Mouse (Mus musculus) embryonic facial prominence, embryonic 11.5 days (tissue): Measurements from ENCODE around the gene Rgr. TPM values are rescaled to one million over a fixed set of nuclear protein-coding genes. Genes with fewer than 3 reads are reported as not detected.

Source experiments
- ATAC-seq: fragments of 200-750 bp; cut with Nextera tagmentation; replicated peaks from 2 replicates; pipeline ENCODE4 v1.8.0; 2017; ENCODE audit warnings: low read depth; ENCODE audit not compliant: insufficient number of reproducible peaks, low FRiP score, low TSS enrichment
- DNase-seq: peaks from one replicate; pipeline ENCODE4 v3.0.0-alpha.2; 2015; ENCODE audit warnings: low spot score
- H3K27ac ChIP-seq: fragments of 300-500 bp; sonication (generic); replicated peaks from 2 replicates; pipeline ENCODE4 v1.5.1; 2014; ENCODE audit warnings: mild to moderate bottlenecking, low read depth, low read length, control low read depth
- H3K27me3 ChIP-seq: fragments of 300-500 bp; sonication (generic); 2 replicates; pipeline ENCODE4 v1.6.1; 2014; ENCODE audit warnings: mild to moderate bottlenecking, low read length, moderate library complexity, mixed read lengths; ENCODE audit not compliant: control insufficient read depth, insufficient read depth
- H3K36me3 ChIP-seq: fragments of 300-500 bp; sonication (generic); replicated peaks from 2 replicates; pipeline ENCODE4 v1.6.1; 2014; ENCODE audit warnings: low read depth, mild to moderate bottlenecking, low read length, moderate library complexity, mixed read lengths; ENCODE audit not compliant: control insufficient read depth, insufficient read depth
- H3K4me1 ChIP-seq: fragments of 300-500 bp; sonication (generic); 2 replicates; pipeline ENCODE4 v1.6.1; 2014; ENCODE audit warnings: low read length, mixed read lengths; ENCODE audit not compliant: control insufficient read depth, insufficient read depth
- H3K4me2 ChIP-seq: fragments of 300-500 bp; sonication (generic); 2 replicates; pipeline ENCODE4 v1.6.1; 2014; ENCODE audit warnings: low read depth, mild to moderate bottlenecking, control low read depth, low read length, moderate library complexity
- H3K4me3 ChIP-seq: fragments of 300-500 bp; sonication (generic); 2 replicates; pipeline ENCODE4 v1.5.1; 2014; ENCODE audit warnings: low read depth, low read length, control low read depth
- H3K9ac ChIP-seq: fragments of 300-500 bp; sonication (generic); replicated peaks from 2 replicates; pipeline ENCODE4 v1.6.1; 2014; ENCODE audit warnings: mild to moderate bottlenecking, control low read depth, low read length
- H3K9me3 ChIP-seq: fragments of 300-500 bp; sonication (generic); replicated peaks from 2 replicates; pipeline ENCODE4 v1.6.1; 2016; ENCODE audit warnings: mild to moderate bottlenecking, low read length, inconsistent platforms, mixed read lengths; ENCODE audit not compliant: control insufficient read depth
- WGBS: fragments of 180-500 bp; shearing (Covaris S2); extraction: QIAGEN DNeasy Blood & Tissue Kit; methylation state at CpG from one replicate; pipeline ENCODE4 v1.1.7; 2014; 5-methylcytosine and 5-hydroxymethylcytosine counted together
- polyA plus RNA-seq: library from polyadenylated mRNA; unstranded; fragments of >200 nt; fragmentation: Nextera tagmentation; extraction: Ambion mirVana; gene quantifications from 2 replicates; pipeline ENCODE4 v1.2.1, GENCODE M21; 2014

Rgr gene
- polyA plus RNA-seq: not detected in 2 replicates

- no peaks in the 10 kb centered on the region for H3K9me3 ChIP-seq
- no peaks in the 10 kb centered on the region for H3K27me3 ChIP-seq
- H3K4me3 ChIP-seq: no peak within 1 kb of the TSS
- ATAC-seq (no peak), DNase-seq (no peak)
- WGBS: 47% methylated on average over 1 of the region's 1 CpGs
- H3K9ac ChIP-seq: no peak within 1 kb of the TSS
- H3K36me3 ChIP-seq: no peaks in the 10 kb centered on the region
- H3K4me1 ChIP-seq: no peaks in the 10 kb centered on the region
- H3K4me2 ChIP-seq: no peak within 1 kb of the TSS
- H3K27ac ChIP-seq: no peak within 1 kb of the TSS
These were observed at the start of gene Rgr for GRCm38 (mm10) chr14:37048914-37049410. Rgr (minus strand) TSS chr14:37048964.

- Histone ChIP-seq H3K9ac (no peak within 1 kb of the TSS), H3K9me3 (no peaks in the 10 kb centered on the region), H3K27me3 (peaks cover 3% of the 10 kb centered on the region), H3K27ac (no peak within 1 kb of the TSS), H3K4me2 (peak within 1 kb of the TSS; percentile 60), H3K4me1 (peaks cover 5% of the 10 kb centered on the region), H3K36me3 (no peaks in the 10 kb centered on the region), H3K4me3 (peak within 1 kb of the TSS; percentile 18)
- 0% methylated on average over 28 of the region's 30 CpGs for WGBS
- ATAC-seq: peak; percentile 86
- DNase-seq: peak; percentile 66
These were observed 49.3 kb upstream of the Rgr start, which contains the start of gene Cdhr1 for GRCm38 (mm10) chr14:37097956-37098530. Cdhr1 (minus strand) TSS chr14:37098347.

- Histone ChIP-seq H3K9ac (no peak overlapping the region), H3K4me2 (no peak overlapping the region), H3K27me3 (peaks cover 3% of the 10 kb centered on the region), H3K36me3 (no peaks in the 10 kb centered on the region), H3K4me1 (peaks cover 5% of the 10 kb centered on the region), H3K27ac (no peak overlapping the region), H3K9me3 (no peaks in the 10 kb centered on the region), H3K4me3 (no peak overlapping the region)
- ATAC-seq (no peak), DNase-seq (no peak)
- WGBS: 78% methylated on average over 4 of the region's 4 CpGs
These were observed 46.8 kb upstream of the Rgr start for GRCm38 (mm10) chr14:37095556-37095955.

- 65% methylated on average over 6 of the region's 6 CpGs for WGBS
- H3K27me3 ChIP-seq: peaks cover 3% of the 10 kb centered on the region
These were observed 45.7 kb upstream of the Rgr start for GRCm38 (mm10) chr14:37094436-37094835.

GRCm38 (mm10) chr14:37083755-37084154, 35.0 kb upstream of the Rgr start:
- Histone ChIP-seq H3K27ac (no peak overlapping the region), H3K4me1 (no peaks in the 10 kb centered on the region), H3K4me3 (no peak overlapping the region), H3K4me2 (no peak overlapping the region), H3K9ac (no peak overlapping the region), H3K27me3 (no peaks in the 10 kb centered on the region), H3K9me3 (no peaks in the 10 kb centered on the region), H3K36me3 (no peaks in the 10 kb centered on the region)
- 41% methylated on average over 4 of the region's 4 CpGs for WGBS
- DNase-seq: peak; percentile 9
- ATAC-seq: no peak

More at GRCm38 (mm10) chr14:37094436-37094835, 45.7 kb upstream of the Rgr start:
- Histone ChIP-seq H3K27ac (no peak overlapping the region), H3K4me2 (no peak overlapping the region), H3K36me3 (no peaks in the 10 kb centered on the region), H3K4me1 (peaks cover 5% of the 10 kb centered on the region), H3K4me3 (no peak overlapping the region), H3K9ac (no peak overlapping the region), H3K9me3 (no peaks in the 10 kb centered on the region)
- DNase-seq: no peak
- ATAC-seq: no peak

- H3K4me1 ChIP-seq: no peaks in the 10 kb centered on the region
- ATAC-seq: no peak
- no peak for DNase-seq
- H3K9me3 ChIP-seq: no peaks in the 10 kb centered on the region
- no peak overlapping the region for H3K4me3 ChIP-seq
- WGBS: 83% methylated on average over 1 of the region's 1 CpGs
- H3K4me2 ChIP-seq: no peak overlapping the region
- H3K27me3 ChIP-seq: no peaks in the 10 kb centered on the region
- H3K36me3 ChIP-seq: no peaks in the 10 kb centered on the region
- H3K27ac ChIP-seq: no peak overlapping the region
- no peak overlapping the region for H3K9ac ChIP-seq
These were observed 32.0 kb upstream of the Rgr start for GRCm38 (mm10) chr14:37080724-37081123.

- Histone ChIP-seq H3K27me3 (no peaks in the 10 kb centered on the region), H3K36me3 (no peaks in the 10 kb centered on the region)
- 19% methylated on average over 9 of the region's 9 CpGs for WGBS
These were observed 19.8 kb upstream of the Rgr start for GRCm38 (mm10) chr14:37068516-37068915.

GRCm38 (mm10) chr14:37067629-37068028, 18.9 kb upstream of the Rgr start, which contains the start of gene Lrit2:
Lrit2 (plus strand) TSS chr14:37067929.
- DNase-seq (no peak), ATAC-seq (no peak)
- Histone ChIP-seq H3K36me3 (no peaks in the 10 kb centered on the region), H3K4me1 (no peaks in the 10 kb centered on the region), H3K4me2 (no peak within 1 kb of the TSS), H3K27me3 (no peaks in the 10 kb centered on the region), H3K27ac (no peak within 1 kb of the TSS), H3K9ac (no peak within 1 kb of the TSS), H3K4me3 (no peak within 1 kb of the TSS), H3K9me3 (no peaks in the 10 kb centered on the region)
- 81% methylated on average over 5 of the region's 5 CpGs for WGBS

More at GRCm38 (mm10) chr14:37068516-37068915, 19.8 kb upstream of the Rgr start:
- ATAC-seq (no peak), DNase-seq (peak; percentile 79)
- no peak overlapping the region for H3K9ac ChIP-seq
- H3K4me1 ChIP-seq: no peaks in the 10 kb centered on the region
- H3K9me3 ChIP-seq: no peaks in the 10 kb centered on the region
- no peak overlapping the region for H3K4me2 ChIP-seq
- no peak overlapping the region for H3K4me3 ChIP-seq
- H3K27ac ChIP-seq: no peak overlapping the region
